Mouse (Mus musculus) spleen, adult 18-20 months (tissue): ENCODE data around the gene Usp30.

ENCODE experiments used
- DNase-seq, 2 experiments: peaks; one replicate each; pipeline ENCODE4 v3.0.0; 2022; ENCODE audit warnings: mixed read lengths in 2 of 2

Gene Usp30

GRCm38 (mm10) chr5:114067543-114067942 lies 2.3 kb downstream of the Usp30 start:
- DNase-seq = no peak

GRCm38 (mm10) chr5:114067982-114068381 lies 2.7 kb downstream of the Usp30 start:
- DNase-seq = no peak

GRCm38 (mm10) chr5:114070858-114071257 lies 5.6 kb downstream of the Usp30 start:
- DNase-seq = no peak

GRCm38 (mm10) chr5:114072262-114072661 lies 7.0 kb downstream of the Usp30 start:
- DNase-seq = no peak

DNA sequence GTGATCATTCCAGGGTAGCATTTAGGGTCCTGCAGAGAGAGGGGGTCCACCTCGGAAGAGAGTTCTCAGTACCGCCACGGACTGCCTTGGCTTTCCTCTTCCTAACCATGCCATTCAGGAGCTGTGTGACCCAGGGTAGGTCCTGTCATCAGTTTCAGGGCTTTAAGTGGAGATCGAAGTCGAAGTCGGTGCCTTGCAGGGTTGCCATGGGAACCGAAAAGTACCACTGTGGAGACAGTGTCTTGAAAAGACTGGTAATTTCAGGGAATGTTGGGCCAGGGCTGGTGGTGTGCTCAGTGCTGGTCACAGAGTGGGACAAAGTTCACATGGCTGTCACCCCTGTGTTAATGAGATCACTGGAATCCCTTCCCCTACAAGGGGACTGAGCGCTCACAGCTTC lies 11.7 kb downstream of the Usp30 start:
- no peak for DNase-seq

GRCm38 (mm10) chr5:114085501-114085900 lies 20.2 kb downstream of the Usp30 start:
- DNase-seq = no peak

DNA sequence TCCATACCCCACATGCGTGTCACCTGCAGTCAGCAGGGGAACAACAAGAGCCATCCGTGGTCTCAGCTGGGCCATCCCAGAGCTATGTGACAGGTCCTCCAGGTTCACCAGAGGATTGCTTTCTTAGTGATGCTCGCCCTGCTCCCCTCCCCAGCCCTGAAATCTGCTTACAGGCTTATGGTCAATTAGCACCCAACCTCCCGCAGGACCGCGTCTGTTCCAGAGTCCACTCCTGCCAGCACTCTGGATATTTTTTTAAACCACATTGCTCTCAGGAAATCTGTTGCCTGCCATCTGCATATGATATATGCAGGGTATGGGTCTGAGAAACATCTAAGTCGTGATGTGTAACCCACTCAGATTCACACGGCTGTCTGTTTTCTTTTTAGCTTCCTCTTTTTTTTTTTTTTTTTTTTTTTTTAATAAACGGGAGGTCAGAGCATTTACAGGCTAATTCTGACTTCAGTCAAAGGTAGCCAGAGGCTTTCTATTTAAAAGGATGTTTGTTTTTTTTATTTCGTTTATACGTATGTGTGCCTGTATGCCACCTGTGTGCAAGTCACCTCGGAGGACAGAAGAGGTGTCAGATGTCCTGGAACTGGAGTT lies 22.7 kb downstream of the Usp30 start:
- no peak for DNase-seq

GRCm38 (mm10) chr5:114090421-114091013 lies 25.3 kb downstream of the Usp30 start:
- DNase-seq = no peak

GRCm38 (mm10) chr5:114091057-114091807 lies 26.0 kb downstream of the Usp30 start, which contains the start of gene Svop:
Svop (minus strand) TSS chr5:114091570.
- DNase-seq = peak; percentile 11 to 35

GRCm38 (mm10) chr5:114099709-114100389 lies 34.6 kb downstream of the Usp30 start:
- DNase-seq = peak; percentile 76 to 90

DNA sequence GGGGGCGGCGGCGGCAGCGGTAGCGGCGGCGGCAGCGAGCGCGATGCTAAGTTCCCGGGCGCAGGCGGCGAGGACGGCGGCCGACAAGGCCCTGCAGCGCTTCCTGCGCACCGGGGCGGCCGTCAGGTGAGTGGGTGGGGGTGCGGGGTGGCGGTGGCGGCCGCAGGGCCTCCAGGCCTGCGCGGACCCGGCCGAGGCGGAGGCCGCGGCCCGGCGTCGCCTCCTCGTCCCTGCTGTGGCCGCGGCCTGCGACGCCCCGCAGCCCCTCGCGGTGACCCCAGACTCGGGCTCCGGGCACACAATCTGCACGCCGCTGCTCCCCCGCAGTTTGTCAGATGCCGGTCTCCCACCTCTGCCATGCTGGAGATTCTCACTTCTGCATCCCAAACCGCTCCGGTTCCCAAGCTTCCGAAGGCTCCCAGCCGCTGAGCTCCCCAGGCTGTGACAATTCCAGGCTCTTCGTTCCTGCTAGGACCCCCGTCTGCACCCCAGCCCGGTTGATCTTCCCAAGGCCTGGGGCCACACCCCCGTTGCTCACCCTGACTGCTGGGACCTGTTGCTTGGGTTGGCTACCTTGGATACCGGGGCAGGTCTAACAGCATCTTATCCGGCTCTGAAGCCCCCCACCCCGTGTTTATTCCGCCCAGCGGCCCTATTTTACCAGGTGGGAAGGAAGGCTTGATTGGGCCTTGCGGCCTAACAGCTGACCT lies 35.3 kb downstream of the Usp30 start:
- no peak for DNase-seq

DNA sequence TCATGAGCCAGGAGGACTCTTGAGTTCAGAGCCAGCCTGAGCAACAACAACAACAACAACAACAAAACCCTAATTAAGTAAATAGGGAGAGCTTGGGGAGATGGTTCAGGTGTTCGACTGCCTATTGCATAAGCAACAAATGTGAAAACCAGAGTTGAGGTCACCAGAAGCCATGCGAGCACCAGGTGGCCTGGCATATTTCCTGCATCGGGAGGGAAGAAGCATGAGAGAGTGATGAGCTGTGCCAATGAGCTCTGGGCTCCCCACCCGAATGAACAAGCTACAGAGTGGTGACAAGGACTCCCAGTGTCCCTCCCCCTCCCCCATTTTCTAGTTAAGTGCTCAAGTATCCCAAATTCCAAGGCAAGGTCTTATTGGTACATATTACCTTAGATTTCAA lies 36.6 kb downstream of the Usp30 start:
- DNase-seq = no peak

DNA sequence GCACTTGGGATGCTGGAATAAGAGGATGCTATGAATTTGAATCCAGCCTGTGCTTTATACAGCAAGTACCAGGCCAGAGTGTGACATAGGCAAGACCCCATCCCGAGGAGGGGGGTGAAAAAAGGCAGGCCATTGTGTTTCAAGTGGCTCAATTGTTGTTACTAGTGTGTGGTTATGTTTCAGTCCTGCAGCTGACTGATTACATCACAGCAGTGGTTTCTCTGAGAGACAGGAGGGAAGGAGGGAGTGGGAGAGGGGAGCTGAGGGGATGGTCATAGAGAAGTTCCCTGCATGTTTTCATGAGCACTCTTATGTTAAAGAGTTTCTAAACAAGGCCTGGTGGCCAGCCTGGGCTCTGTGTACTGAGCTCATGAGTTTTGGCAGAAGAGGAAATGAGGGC lies 37.5 kb downstream of the Usp30 start:
- no peak for DNase-seq

GRCm38 (mm10) chr5:114106391-114106935 lies 41.2 kb downstream of the Usp30 start:
- no peak for DNase-seq

GRCm38 (mm10) chr5:114113334-114113733 lies 48.1 kb downstream of the Usp30 start:
- DNase-seq = no peak

GRCm38 (mm10) chr5:114115030-114115429 lies 49.8 kb downstream of the Usp30 start:
- no peak for DNase-seq

DNA sequence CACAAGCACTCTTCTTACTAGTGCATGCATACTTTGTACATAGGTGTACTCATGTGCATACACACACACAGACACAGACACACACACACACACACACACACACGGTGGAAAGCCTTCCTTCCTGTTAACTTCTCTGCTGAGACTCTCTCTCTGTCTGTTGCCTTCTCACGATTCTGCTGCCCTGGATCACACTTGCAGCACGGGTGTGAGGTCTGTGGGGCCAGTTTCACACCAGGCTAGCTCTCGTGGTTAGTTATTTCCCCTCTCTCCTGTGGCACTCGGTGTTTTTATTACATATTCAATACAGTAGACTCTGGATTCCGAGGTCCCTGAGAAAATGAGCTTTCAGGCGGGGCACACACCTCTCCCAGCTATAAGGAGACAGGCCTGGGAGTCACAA lies 51.3 kb downstream of the Usp30 start:
- DNase-seq = no peak

GRCm38 (mm10) chr5:114119806-114120205 lies 54.5 kb downstream of the Usp30 start:
- no peak for DNase-seq

DNA sequence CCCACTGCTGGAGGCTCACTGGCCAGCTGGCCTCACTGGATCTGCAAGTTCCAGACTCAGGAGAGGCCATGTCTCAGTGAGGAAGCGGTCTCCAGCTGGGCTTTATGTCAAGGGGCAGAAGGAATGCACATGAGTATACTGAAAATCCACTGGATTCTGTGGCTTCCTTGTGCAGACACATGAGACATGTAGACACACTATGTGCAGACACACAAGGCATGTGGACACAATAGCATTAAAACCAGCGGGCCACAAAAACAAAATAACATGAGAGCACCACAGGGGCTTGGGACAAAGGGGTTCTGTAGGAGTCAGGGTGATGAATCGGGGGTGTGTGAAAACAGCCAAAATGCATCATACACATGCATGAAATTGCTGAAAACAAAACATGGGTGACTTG lies 60.7 kb downstream of the Usp30 start:
- no peak for DNase-seq

DNA sequence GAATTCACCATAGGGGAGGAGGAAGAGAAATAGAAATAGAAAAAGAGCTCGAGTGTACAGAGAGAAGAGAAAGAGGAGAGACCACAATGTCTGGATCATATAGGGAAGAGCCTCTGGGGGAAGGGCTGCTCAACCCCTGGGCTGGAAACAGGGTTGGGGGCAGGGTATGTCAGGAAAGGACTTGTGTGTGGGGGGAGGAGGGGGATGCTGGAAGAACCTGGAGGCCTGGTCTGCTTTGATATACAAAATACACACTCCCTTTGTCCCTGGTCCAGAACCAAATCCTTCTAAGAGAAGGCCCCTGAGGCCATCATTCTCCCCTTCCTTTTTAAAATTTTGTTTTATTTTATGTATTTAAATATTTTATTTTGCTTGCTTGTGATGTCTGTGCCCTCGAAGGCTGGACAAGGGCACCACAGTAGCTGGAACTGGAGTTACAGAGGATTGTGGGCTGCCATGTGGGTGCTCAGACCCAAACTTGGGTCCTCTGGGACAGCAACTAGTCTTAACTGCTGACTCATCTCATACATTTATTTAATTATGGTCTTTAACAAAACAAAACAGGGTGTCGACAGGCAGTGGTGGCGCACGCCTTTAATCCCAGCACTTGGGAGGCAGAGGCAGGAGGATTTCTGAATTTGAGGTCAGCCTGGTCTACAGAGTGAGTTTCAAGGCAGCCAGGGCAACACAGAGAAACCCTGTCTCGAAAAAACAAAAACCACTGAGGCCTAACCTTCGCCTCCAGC lies 61.4 kb downstream of the Usp30 start:
- DNase-seq = no peak
